Mouse (Mus musculus): ENCODE measurements around the gene Limk1.

The Limk1 gene

GRCm38 (mm10) chr5:134675956-134676759 lies 12.2 kb downstream of the Limk1 start:
- DNase-seq, result peak; percentile 22 to 28

DNA sequence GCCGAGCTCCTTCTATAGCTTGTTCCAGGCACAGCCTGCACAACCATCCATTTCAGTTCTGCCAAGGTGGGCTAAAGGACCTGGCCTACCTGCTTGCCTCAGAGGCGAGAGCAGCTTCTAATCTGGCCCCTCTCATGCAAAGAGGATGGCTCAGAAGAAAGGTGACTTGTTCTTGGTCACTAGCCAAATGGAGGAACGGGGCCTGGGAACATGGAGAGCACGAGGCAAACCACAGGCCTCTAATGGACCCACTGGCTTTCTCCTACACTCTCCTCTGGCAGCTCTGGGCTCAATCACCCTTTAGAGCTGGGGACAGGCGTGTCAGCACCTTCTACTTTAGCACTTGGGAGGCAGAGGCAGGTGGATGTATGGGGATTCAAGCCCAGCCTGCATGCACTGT lies 13.4 kb downstream of the Limk1 start:
- no peak for DNase-seq

DNA sequence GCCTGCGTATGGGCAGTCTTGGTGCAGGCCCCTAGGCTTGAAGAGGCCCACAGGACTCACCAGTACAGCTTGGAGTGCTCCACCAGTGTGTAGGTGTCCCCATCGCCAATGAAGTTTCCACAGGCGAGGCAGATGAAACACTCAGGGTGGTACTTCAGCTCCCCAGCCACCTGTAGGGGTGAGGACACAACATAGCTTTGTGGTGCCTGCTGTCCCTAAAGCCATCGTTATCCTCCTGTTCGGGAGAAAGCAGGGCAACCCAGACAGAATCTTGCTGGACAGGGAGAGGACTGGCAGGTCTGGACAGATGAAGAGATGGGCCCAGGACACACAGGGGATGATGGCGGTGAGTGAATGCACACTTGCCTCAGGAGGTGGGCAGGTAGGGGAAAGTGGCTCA lies 15.8 kb downstream of the Limk1 start:
- no peak for DNase-seq

- DNase-seq, result no peak
Measured at GRCm38 (mm10) chr5:134672198-134672516, 16.2 kb downstream of the Limk1 start.

DNA sequence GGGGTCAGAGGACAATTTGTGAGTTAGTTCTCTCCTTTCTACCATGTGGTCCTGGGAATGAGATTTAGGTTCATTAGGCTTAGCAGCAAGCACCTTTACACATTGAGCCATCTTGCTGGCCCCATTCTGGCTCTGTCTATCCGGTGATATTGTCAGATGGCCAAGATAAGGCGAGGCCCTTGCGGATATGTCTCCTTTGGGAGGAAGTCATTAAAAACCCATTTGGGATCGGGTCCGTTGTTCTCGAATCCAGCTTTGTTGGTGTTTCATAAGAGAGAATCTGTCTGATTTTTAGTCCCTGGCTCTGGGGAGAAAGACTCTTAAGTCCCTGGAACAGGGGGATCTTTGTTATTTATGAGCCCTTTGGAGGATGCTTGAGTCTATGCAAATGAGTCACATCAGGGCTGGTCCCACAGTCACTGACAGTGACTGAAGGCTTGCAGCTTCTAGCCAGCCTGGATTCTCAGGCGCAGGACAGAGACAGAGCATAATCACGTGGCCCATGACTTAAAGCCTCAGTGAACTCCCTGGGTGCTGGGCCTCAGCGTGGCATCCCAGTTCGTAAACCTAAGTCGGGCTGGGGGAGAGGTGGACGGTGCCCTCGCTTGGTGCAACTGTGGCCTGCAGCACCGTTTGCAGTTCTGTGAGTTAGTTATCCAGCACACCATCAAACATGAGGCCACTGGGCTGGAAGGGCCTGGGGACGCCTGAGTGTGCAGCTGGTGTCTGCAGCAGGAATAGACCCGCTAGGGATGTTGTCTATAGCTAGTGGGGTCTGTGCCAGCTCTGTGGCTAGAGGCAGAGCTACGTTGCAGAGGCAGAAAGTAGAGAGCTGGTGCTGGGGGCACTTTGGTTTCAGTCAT lies 16.8 kb downstream of the Limk1 start:
- DNase-seq, result no peak

- no peak for DNase-seq
Measured at GRCm38 (mm10) chr5:134669001-134669708, 19.2 kb downstream of the Limk1 start.

DNA sequence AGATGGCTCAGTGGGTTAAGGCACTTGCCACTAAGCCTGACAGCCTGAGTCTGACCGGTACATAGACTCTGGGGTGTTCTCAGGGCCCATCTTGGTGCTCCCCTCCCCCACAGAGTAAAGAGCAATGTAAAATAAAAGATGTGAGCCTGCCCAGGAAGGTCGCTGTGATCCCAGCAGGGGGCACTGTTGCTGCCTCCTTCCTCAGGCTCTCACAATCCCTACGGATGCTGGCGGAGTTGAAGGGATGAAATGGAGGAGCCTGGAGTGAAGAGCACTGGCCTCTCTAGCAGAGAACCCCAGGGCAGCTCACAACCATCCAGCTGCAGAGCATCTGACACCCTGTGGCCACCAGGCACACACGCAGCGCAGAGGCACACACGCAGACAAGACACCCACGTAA lies 19.9 kb downstream of the Limk1 start:
- DNase-seq, result no peak

DNA sequence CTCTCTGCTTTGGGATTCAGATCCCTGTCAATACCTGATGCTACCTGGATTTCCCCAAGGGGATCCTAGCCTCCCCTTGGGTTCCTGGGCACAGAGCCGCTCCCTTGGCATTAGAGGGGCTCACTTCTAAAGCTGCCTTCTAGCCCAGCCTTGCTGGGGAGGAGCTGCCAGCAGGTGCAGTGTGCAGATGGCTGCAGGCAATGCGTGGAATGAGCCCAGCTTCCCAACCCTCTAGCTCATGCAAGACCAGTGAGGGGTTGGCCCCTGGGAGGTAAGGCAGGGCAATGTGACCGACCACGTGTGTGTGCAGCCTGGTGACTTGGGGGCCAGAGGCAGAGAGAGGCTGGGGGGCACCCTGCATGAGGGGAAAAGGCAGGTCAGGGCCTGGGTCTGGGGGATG lies 31.7 kb downstream of the Limk1 start:
- DNase-seq, result no peak

DNA sequence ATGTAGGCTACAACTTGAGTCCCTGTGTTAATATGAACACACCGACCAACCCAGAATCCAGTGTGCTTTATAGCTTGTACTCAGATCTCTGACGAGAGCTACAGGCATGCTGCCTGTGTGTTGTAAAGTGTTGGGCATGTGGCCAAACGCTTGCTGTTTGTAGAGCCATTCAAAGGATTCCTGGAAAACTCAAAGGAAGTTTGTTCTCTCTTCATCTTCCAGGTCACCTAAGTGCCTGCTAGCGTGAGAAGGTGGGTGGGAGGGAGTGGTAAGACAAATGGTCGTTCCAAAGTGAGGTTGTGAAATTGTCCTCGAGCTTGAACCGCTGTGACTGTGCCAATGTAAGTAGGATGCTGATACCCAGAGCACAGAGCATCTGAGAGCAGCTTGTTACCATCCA lies 36.4 kb downstream of the Limk1 start:
- DNase-seq, result no peak

GRCm38 (mm10) chr5:134650926-134651325 lies 37.5 kb downstream of the Limk1 start:
- peak; percentile 81 for DNase-seq

DNA sequence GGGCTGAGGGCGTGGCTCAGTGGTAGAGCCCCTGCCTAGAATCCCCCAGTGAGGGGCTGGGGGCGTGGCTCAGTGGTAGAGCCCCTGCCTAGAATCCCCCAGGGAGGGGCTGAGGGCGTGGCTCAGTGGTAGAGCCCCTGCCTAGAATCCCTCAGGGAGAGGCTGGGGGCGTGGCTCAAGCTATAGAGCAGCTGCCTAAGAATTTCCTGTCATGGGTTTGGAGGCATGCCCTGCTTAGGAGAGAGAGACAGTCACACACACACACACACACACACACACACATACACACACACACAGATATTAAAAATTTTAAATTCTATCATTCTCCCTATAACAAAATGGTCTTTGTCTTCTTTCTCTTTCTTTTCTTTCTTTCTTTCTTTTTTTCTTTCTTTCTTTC lies 39.4 kb downstream of the Limk1 start:
- peak; percentile 48 to 62 for DNase-seq

DNA sequence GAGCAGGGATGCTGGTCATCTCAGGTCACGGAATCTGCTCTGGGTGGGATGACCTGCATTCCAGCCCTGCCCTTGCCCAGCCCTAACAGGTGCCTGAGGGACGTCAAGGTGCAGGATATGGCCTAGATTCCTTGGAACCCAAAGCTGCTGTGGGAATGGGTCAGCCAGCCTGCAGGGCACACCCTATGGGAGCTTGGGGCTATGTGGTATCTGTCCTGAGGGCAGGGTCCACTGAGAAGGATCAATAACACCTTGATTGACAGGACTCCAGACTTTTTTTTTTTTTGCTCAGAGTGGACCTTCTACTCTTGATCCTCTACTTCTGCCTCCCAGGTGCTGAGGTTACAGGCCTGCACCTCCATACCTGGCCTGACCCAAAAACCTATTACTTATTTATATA lies 41.0 kb downstream of the Limk1 start:
- no peak for DNase-seq

DNA sequence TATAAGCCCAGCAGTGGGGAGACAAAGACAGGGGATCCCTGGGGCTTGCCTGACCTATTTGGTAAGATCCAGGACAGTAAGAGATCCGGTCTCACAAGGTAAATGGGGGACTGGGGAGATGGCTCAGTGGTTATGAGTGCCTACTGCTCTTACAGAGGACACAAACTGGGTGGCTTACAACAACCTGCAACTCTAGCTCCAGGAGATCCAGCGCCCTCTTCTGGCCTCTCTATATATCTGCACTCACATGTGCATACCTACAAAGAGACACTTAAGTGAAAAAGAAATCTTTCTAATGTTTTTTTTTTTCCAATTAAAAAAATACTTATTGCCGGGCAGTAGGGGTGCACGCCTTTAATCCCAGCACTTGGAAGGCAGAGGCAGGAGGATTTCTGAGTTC lies 41.9 kb downstream of the Limk1 start:
- DNase-seq, result no peak

DNA sequence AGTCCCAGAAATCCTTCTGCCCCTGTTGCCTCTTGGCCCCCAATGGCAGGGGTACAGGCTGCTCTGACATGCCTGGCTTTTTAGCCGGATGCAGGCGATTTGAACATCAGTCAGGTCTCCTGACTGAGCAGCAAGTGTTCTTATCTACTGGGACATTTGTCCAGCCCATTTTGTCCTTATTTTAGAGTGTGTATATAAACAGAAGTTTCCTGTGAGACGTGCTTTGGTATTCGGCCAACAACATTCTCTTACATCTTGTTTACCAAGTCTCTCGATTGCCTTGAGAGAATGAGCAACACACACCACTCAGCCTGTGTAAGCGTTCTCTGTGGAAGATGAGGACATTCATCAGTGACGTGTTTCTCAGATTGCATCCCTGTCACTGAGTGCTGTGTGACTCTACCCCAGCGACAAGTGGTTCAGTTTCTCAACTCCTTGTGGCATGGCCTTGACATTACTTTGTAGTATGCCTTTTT lies 43.7 kb downstream of the Limk1 start:
- DNase-seq, result no peak

GRCm38 (mm10) chr5:134644121-134644520 lies 44.3 kb downstream of the Limk1 start:
- DNase-seq, result no peak

- DNase-seq, result no peak
Measured at GRCm38 (mm10) chr5:134640371-134640770, 48.0 kb downstream of the Limk1 start.

- peak; percentile 98 for DNase-seq
Measured at GRCm38 (mm10) chr5:134639269-134639682, 49.1 kb downstream of the Limk1 start, which contains the start of gene Eif4h. Gene Eif4h (minus strand): TSS chr5:134639490.

DNA sequence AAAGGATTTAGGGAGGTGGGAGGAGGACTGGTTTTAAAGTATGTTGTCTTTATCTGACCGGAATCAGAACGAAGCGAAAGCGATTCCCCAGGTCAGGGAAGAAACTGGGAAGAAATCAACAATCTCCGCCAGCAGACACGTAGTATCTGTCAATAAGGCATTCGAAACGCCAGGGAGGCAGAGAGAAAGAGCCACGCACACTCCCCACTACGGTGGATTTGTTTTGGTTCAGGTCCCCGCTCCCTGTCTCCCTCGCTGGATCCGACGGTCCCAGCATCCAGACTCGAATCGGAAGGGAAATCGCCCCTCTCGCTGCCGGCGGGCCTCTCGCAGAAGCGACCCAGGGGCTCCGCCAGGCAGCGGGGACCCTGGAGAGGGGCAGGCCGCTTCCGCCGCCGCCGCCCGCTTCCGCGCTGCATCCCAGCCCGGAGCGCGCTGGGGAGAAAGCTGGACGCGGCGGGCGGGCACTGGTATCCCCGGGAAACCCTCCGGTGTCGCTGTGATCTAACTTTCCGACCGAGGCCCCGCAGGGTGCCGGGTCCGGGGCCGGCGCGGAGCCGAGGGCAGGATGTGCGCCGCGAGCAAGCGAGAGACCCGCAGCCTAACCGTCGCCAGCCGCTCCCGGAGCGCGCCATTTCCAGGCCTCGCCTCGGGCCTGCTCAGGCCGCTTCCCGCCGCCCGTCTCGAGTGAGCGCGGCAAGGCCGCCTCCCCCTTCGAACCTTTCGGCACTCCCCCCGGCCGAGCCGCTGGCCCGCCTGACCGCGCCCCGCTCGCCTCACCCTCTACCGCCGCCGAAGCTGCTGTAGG lies 49.7 kb downstream of the Limk1 start:
- no peak for DNase-seq

DNA sequence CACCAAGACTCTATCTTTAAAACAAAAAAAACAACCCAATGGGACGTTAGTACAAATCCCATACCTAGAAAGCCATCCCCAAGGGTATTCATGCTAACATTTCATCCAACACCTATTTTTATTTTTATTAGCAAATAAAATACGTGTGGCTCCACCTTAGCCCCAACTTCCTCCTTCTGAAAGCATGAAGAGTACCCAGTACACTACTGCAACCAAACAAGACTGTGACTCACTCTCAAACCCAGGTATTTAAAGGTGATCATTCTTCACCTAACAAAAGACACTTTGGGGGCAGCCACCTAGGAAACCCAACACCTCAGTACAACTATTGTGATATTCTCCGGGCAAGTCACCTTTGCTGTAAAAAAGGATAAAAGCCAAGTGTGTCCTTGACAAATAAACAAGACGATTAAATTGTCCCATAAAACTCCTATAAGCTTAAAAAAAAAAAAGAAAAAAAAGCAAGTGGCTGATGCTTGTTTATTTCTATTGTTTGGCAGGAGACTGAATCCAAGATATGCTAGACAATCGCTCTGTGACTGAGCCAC lies 50.5 kb downstream of the Limk1 start:
- peak; percentile 30 to 39 for DNase-seq

GRCm38 (mm10) chr5:134632841-134633240 lies 55.6 kb downstream of the Limk1 start:
- no peak for DNase-seq

- DNase-seq, result no peak
Measured at GRCm38 (mm10) chr5:134630835-134631234, 57.6 kb downstream of the Limk1 start.

DNA sequence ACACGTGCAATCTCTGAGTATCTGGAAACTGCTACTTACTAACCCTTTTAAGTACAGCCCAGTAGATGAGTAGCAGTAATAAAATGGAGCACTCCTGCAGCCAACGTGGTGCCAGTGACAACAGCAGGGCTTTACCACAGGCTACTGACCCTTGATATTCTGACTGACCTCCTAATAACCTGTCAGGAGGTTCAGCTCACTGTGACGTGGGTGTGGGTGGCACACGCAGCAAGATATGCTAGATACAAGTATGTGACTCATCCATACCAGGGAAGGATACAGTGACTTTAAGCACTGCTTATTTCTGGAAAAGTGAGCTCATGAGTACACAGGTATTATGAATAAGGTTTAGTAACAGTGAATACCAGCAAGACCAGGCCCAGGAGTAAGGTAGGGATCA lies 58.9 kb downstream of the Limk1 start:
- no peak for DNase-seq

Measured in B cell, adult 2 months (primary cell).